Mouse (Mus musculus) G1E (cell line): ENCODE measurements around the gene Tlk1.

Experiments
- CTCF ChIP-seq: IDR thresholded peaks from 2 replicates; pipeline ENCODE4 v1.5.1; 2012; ENCODE audit warnings: low read depth, low read length, inconsistent platforms, mixed read lengths
- GATA1 ChIP-seq: IDR thresholded peaks from 2 replicates; pipeline ENCODE4 v1.6.1; 2012; ENCODE audit warnings: borderline replicate concordance, low read length, inconsistent platforms, mixed read lengths
- GATA2 ChIP-seq: IDR thresholded peaks from 2 replicates; pipeline ENCODE4 v1.6.1; 2012; ENCODE audit warnings: low read depth, low read length, inconsistent platforms, borderline replicate concordance

DNA sequence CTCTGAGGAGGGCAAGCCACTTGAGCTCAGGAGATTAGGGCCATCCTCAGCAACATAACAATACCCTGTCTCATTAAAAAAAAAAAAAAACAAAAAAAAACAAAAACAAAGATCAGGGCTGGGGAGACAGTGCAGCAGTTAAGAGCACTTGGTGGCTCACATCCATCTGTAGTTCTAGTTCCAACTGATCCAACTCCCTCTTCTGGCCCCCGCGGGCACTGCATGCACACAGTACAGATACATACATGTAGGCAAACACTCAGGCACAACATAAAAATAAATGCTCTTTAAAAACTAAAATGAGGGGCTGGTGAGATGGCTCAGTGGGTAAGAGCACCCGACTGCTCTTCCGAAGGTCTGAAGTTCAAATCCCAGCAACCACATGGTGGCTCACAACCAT lies 34.2 kb upstream of the Tlk1 start:
- no peak for TF ChIP-seq CTCF
- TF ChIP-seq GATA1 = no peak
- TF ChIP-seq GATA2 = no peak
